Mouse (Mus musculus): ENCODE results near the gene Trpc4ap. TPM values are rescaled to one million over a fixed set of nuclear protein-coding genes. Genes with fewer than 3 reads are reported as not detected.

Gene Trpc4ap
- polyA plus RNA-seq, 1 experiment from 2014 or later = 138 TPM

- Histone ChIP-seq H3K27me3 (ENCODE audit: control insufficient read depth, insufficient read depth, low read length) (peaks cover 57% of the 10 kb centered on the region), H3K9me3 (ENCODE audit: control insufficient read depth, low read length) (no peaks in the 10 kb centered on the region), H3K4me2 (0 out of 2 replicates have a peak overlapping the region, but pooled peaks have one; percentile 0), H3K36me3 (ENCODE audit: control insufficient read depth, insufficient read depth, low read length) (peaks cover 11% of the 10 kb centered on the region), H3K4me1 (ENCODE audit: control insufficient read depth, insufficient read depth, low read length) (peaks cover 11% of the 10 kb centered on the region), H3K27ac (ENCODE audit: low read depth, low read length) (no peak overlapping the region), H3K9ac (ENCODE audit: low read length) (0 out of 2 replicates have a peak overlapping the region, but pooled peaks have one; percentile 9), H3K4me3 (ENCODE audit: low read depth, low read length) (no peak overlapping the region)
- no peak for ATAC-seq (ENCODE audit: low FRiP score)
- WGBS = 12% methylated on average over 43 of the region's 43 CpGs
- peak; percentile 95 for DNase-seq (ENCODE audit: low spot score, missing footprints)
These were observed 61.4 kb downstream of the Trpc4ap start for GRCm38 (mm10) chr2:155630590-155631416.

- Histone ChIP-seq H3K27ac (ENCODE audit: low read depth, low read length) (no peak overlapping the region), H3K4me3 (ENCODE audit: low read depth, low read length) (no peak overlapping the region), H3K9me3 (ENCODE audit: control insufficient read depth, low read length) (no peaks in the 10 kb centered on the region), H3K27me3 (ENCODE audit: control insufficient read depth, insufficient read depth, low read length) (peaks cover 57% of the 10 kb centered on the region), H3K4me2 (0 out of 2 replicates have a peak overlapping the region, but pooled peaks have one; percentile 0), H3K4me1 (ENCODE audit: control insufficient read depth, insufficient read depth, low read length) (peaks cover 11% of the 10 kb centered on the region), H3K36me3 (ENCODE audit: control insufficient read depth, insufficient read depth, low read length) (peaks cover 7% of the 10 kb centered on the region), H3K9ac (ENCODE audit: low read length) (no peak overlapping the region)
- WGBS = 13% methylated on average over 20 of the region's 20 CpGs
- ATAC-seq (ENCODE audit: low FRiP score) (0 out of 2 replicates have a peak, but pooled peaks have one; percentile 14), DNase-seq (ENCODE audit: low spot score, missing footprints) (no peak)
These were observed 62.0 kb downstream of the Trpc4ap start for GRCm38 (mm10) chr2:155630153-155630552.

GRCm38 (mm10) chr2:155629231-155629661, 62.9 kb downstream of the Trpc4ap start:
- peak; percentile 94 for DNase-seq (ENCODE audit: low spot score, missing footprints)
- Histone ChIP-seq H3K9me3 (ENCODE audit: control insufficient read depth, low read length) (no peaks in the 10 kb centered on the region), H3K27ac (ENCODE audit: low read depth, low read length) (no peak overlapping the region), H3K4me1 (ENCODE audit: control insufficient read depth, insufficient read depth, low read length) (peaks cover 11% of the 10 kb centered on the region), H3K4me3 (ENCODE audit: low read depth, low read length) (peak overlapping the region; percentile 19; the same call in 1 of the 2 replicates), H3K36me3 (ENCODE audit: control insufficient read depth, insufficient read depth, low read length) (no peaks in the 10 kb centered on the region), H3K27me3 (ENCODE audit: control insufficient read depth, insufficient read depth, low read length) (peaks cover 57% of the 10 kb centered on the region), H3K4me2 (peak overlapping the region; percentile 56), H3K9ac (ENCODE audit: low read length) (peak overlapping the region; percentile 57)
- ATAC-seq (ENCODE audit: low FRiP score) = 0 out of 2 replicates have a peak, but pooled peaks have one; percentile 22
- 1% methylated on average over 35 of the region's 35 CpGs for WGBS

- H3K27me3 ChIP-seq (ENCODE audit: control insufficient read depth, insufficient read depth, low read length) = peaks cover 57% of the 10 kb centered on the region
- H3K9ac ChIP-seq (ENCODE audit: low read length) = no peak overlapping the region
- no peaks in the 10 kb centered on the region for H3K36me3 ChIP-seq (ENCODE audit: control insufficient read depth, insufficient read depth, low read length)
- DNase-seq (ENCODE audit: low spot score, missing footprints) (no peak), ATAC-seq (ENCODE audit: low FRiP score) (no peak)
- no peak overlapping the region for H3K4me3 ChIP-seq (ENCODE audit: low read depth, low read length)
- H3K4me2 ChIP-seq = no peak overlapping the region
- H3K4me1 ChIP-seq (ENCODE audit: control insufficient read depth, insufficient read depth, low read length) = peaks cover 11% of the 10 kb centered on the region
- no peak overlapping the region for H3K27ac ChIP-seq (ENCODE audit: low read depth, low read length)
- no peaks in the 10 kb centered on the region for H3K9me3 ChIP-seq (ENCODE audit: control insufficient read depth, low read length)
- 62% methylated on average over 13 of the region's 13 CpGs for WGBS
These were observed 63.7 kb downstream of the Trpc4ap start for GRCm38 (mm10) chr2:155628519-155628918.

- no peak overlapping the region for H3K4me3 ChIP-seq (ENCODE audit: low read depth, low read length)
- H3K9me3 ChIP-seq (ENCODE audit: control insufficient read depth, low read length) = no peaks in the 10 kb centered on the region
- peaks cover 11% of the 10 kb centered on the region for H3K4me1 ChIP-seq (ENCODE audit: control insufficient read depth, insufficient read depth, low read length)
- H3K36me3 ChIP-seq (ENCODE audit: control insufficient read depth, insufficient read depth, low read length) = no peaks in the 10 kb centered on the region
- peaks cover 57% of the 10 kb centered on the region for H3K27me3 ChIP-seq (ENCODE audit: control insufficient read depth, insufficient read depth, low read length)
- WGBS = 82% methylated on average over 9 of the region's 9 CpGs
- no peak overlapping the region for H3K27ac ChIP-seq (ENCODE audit: low read depth, low read length)
- DNase-seq (ENCODE audit: low spot score, missing footprints) = peak; percentile 79
- ATAC-seq (ENCODE audit: low FRiP score) = no peak
- no peak overlapping the region for H3K4me2 ChIP-seq
- no peak overlapping the region for H3K9ac ChIP-seq (ENCODE audit: low read length)
These were observed 64.1 kb downstream of the Trpc4ap start for GRCm38 (mm10) chr2:155628112-155628511.

GRCm38 (mm10) chr2:155627030-155627738, 65.0 kb downstream of the Trpc4ap start:
- H3K4me2 ChIP-seq = no peak overlapping the region
- no peak overlapping the region for H3K4me3 ChIP-seq (ENCODE audit: low read depth, low read length)
- no peaks in the 10 kb centered on the region for H3K9me3 ChIP-seq (ENCODE audit: control insufficient read depth, low read length)
- no peak overlapping the region for H3K27ac ChIP-seq (ENCODE audit: low read depth, low read length)
- no peaks in the 10 kb centered on the region for H3K36me3 ChIP-seq (ENCODE audit: control insufficient read depth, insufficient read depth, low read length)
- peaks cover 11% of the 10 kb centered on the region for H3K4me1 ChIP-seq (ENCODE audit: control insufficient read depth, insufficient read depth, low read length)
- 44% methylated on average over 21 of the region's 21 CpGs for WGBS
- no peak overlapping the region for H3K9ac ChIP-seq (ENCODE audit: low read length)
- no peak; the same call in 1 of the 2 replicates for ATAC-seq (ENCODE audit: low FRiP score)
- H3K27me3 ChIP-seq (ENCODE audit: control insufficient read depth, insufficient read depth, low read length) = peaks cover 49% of the 10 kb centered on the region
- DNase-seq (ENCODE audit: low spot score, missing footprints) = peak; percentile 99

- no peak overlapping the region for H3K4me3 ChIP-seq (ENCODE audit: low read depth, low read length)
- H3K9me3 ChIP-seq (ENCODE audit: control insufficient read depth, low read length) = no peaks in the 10 kb centered on the region
- no peaks in the 10 kb centered on the region for H3K36me3 ChIP-seq (ENCODE audit: control insufficient read depth, insufficient read depth, low read length)
- H3K9ac ChIP-seq (ENCODE audit: low read length) = no peak overlapping the region
- no peak overlapping the region for H3K4me2 ChIP-seq
- no peak overlapping the region for H3K27ac ChIP-seq (ENCODE audit: low read depth, low read length)
- peaks cover 40% of the 10 kb centered on the region for H3K27me3 ChIP-seq (ENCODE audit: control insufficient read depth, insufficient read depth, low read length)
- ATAC-seq (ENCODE audit: low FRiP score) = no peak
- WGBS = 60% methylated on average over 15 of the region's 15 CpGs
- DNase-seq (ENCODE audit: low spot score, missing footprints) = peak; percentile 85
- peaks cover 10% of the 10 kb centered on the region for H3K4me1 ChIP-seq (ENCODE audit: control insufficient read depth, insufficient read depth, low read length)
These were observed 65.9 kb downstream of the Trpc4ap start for GRCm38 (mm10) chr2:155626277-155626676.

- Histone ChIP-seq H3K9me3 (ENCODE audit: control insufficient read depth, low read length) (no peaks in the 10 kb centered on the region), H3K27ac (ENCODE audit: low read depth, low read length) (no peak overlapping the region), H3K27me3 (ENCODE audit: control insufficient read depth, insufficient read depth, low read length) (peaks cover 24% of the 10 kb centered on the region), H3K4me2 (no peak overlapping the region), H3K4me1 (ENCODE audit: control insufficient read depth, insufficient read depth, low read length) (peaks cover 8% of the 10 kb centered on the region), H3K9ac (ENCODE audit: low read length) (no peak overlapping the region), H3K36me3 (ENCODE audit: control insufficient read depth, insufficient read depth, low read length) (no peaks in the 10 kb centered on the region), H3K4me3 (ENCODE audit: low read depth, low read length) (no peak overlapping the region)
- ATAC-seq (ENCODE audit: low FRiP score) (no peak), DNase-seq (ENCODE audit: low spot score, missing footprints) (peak; percentile 92)
- WGBS = 38% methylated on average over 10 of the region's 10 CpGs
These were observed 67.5 kb downstream of the Trpc4ap start for GRCm38 (mm10) chr2:155624730-155625129.

GRCm38 (mm10) chr2:155623996-155624395, 68.2 kb downstream of the Trpc4ap start:
- H3K4me3 ChIP-seq (ENCODE audit: low read depth, low read length) = no peak overlapping the region
- peak; percentile 71 for DNase-seq (ENCODE audit: low spot score, missing footprints)
- no peak for ATAC-seq (ENCODE audit: low FRiP score)
- no peaks in the 10 kb centered on the region for H3K9me3 ChIP-seq (ENCODE audit: control insufficient read depth, low read length)
- no peak overlapping the region for H3K9ac ChIP-seq (ENCODE audit: low read length)
- no peak overlapping the region for H3K27ac ChIP-seq (ENCODE audit: low read depth, low read length)
- H3K27me3 ChIP-seq (ENCODE audit: control insufficient read depth, insufficient read depth, low read length) = peaks cover 17% of the 10 kb centered on the region
- H3K36me3 ChIP-seq (ENCODE audit: control insufficient read depth, insufficient read depth, low read length) = no peaks in the 10 kb centered on the region
- peaks cover under 1% of the 10 kb centered on the region; the same call in 1 of the 2 replicates for H3K4me1 ChIP-seq (ENCODE audit: control insufficient read depth, insufficient read depth, low read length)
- H3K4me2 ChIP-seq = no peak overlapping the region
- WGBS = 89% methylated on average over 6 of the region's 6 CpGs
